Mouse (Mus musculus): Measurements from ENCODE around the gene Atf7ip. TPM values are rescaled to one million over a fixed set of nuclear protein-coding genes. Genes with fewer than 3 reads are reported as not detected.

Gene Atf7ip
- polyA plus RNA-seq, 1 experiment from 2014 or later: 37.7 TPM

- Histone ChIP-seq H3K4me1 (peaks cover 10% of the 10 kb centered on the region), H3K36me3 (no peaks in the 10 kb centered on the region), H3K4me3 (no peak overlapping the region), H3K9me3 (no peaks in the 10 kb centered on the region), H3K27ac (no peak overlapping the region), H3K27me3 (ENCODE audit: insufficient read depth, poor library complexity, severe bottlenecking) (no peaks in the 10 kb centered on the region)
- 88% methylated on average over 8 of the region's 8 CpGs for WGBS
- DNase-seq (ENCODE audit: low spot score): no peak
Observed at GRCm38 (mm10) chr6:136650664-136651063, 144.7 kb downstream of the Atf7ip start.

- Histone ChIP-seq H3K4me3 (no peak overlapping the region), H3K4me1 (0 out of 2 replicates have a peak, but pooled peaks cover 6% of the 10 kb centered on the region), H3K27me3 (ENCODE audit: insufficient read depth, poor library complexity, severe bottlenecking) (no peaks in the 10 kb centered on the region), H3K36me3 (no peaks in the 10 kb centered on the region), H3K27ac (no peak overlapping the region), H3K9me3 (no peaks in the 10 kb centered on the region)
- WGBS: 54% methylated on average over 5 of the region's 5 CpGs
- no peak for DNase-seq (ENCODE audit: low spot score)
Observed at GRCm38 (mm10) chr6:136653331-136653730, 147.4 kb downstream of the Atf7ip start.

DNA sequence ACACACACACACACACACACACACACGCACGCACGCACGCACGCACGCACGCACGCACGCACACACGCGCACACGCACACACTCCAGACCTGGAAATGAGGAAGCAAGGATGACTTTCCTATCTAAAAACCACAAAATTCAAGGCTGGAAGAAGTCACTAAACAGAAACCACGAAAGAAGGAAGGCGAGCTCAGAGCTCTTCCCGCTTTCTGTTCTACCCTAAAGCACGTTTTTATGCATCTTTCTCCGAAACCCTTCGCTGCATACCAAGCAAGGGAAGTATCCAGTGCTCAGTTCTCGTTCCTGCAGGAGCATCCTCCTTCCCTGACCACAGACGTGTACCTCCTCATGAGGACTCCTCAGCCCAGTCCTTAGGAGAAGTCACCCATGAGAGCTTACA lies 148.5 kb downstream of the Atf7ip start:
- no peak overlapping the region for H3K4me3 ChIP-seq
- no peak for DNase-seq (ENCODE audit: low spot score)
- 0 out of 2 replicates have a peak, but pooled peaks cover 6% of the 10 kb centered on the region for H3K4me1 ChIP-seq
- WGBS: 95% methylated on average over 20 of the region's 20 CpGs
- no peaks in the 10 kb centered on the region for H3K36me3 ChIP-seq
- H3K9me3 ChIP-seq: no peaks in the 10 kb centered on the region
- 0 out of 2 replicates have a peak, but pooled peaks cover 2% of the 10 kb centered on the region for H3K27me3 ChIP-seq (ENCODE audit: insufficient read depth, poor library complexity, severe bottlenecking)
- no peak overlapping the region for H3K27ac ChIP-seq

DNA sequence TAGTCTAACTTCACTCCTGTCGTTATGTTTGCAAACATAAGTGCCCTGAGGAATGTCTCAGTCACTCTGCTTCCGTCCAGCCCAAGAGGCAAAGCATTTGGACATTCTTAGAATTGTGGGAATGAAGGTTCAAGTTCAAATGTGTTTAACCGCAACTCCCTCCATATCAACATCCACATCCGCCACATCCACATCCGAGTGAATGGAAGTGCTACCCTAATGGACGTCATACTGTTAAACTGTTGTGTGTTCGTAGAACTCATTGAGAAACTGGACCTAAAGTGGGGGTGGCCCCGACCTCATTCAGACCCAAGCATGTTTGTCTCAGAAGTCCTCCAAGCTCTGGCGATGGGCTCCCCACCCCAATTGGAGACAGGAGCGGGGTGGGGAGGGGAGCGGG lies 149.8 kb downstream of the Atf7ip start:
- peaks cover 7% of the 10 kb centered on the region; the same call in 1 of the 2 replicates for H3K4me1 ChIP-seq
- no peaks in the 10 kb centered on the region for H3K36me3 ChIP-seq
- DNase-seq (ENCODE audit: low spot score): no peak
- H3K9me3 ChIP-seq: no peaks in the 10 kb centered on the region
- H3K4me3 ChIP-seq: 0 out of 2 replicates have a peak overlapping the region, but pooled peaks have one; percentile 28
- no peak overlapping the region for H3K27ac ChIP-seq
- 58% methylated on average over 11 of the region's 11 CpGs for WGBS
- H3K27me3 ChIP-seq (ENCODE audit: insufficient read depth, poor library complexity, severe bottlenecking): peaks cover 15% of the 10 kb centered on the region

DNA sequence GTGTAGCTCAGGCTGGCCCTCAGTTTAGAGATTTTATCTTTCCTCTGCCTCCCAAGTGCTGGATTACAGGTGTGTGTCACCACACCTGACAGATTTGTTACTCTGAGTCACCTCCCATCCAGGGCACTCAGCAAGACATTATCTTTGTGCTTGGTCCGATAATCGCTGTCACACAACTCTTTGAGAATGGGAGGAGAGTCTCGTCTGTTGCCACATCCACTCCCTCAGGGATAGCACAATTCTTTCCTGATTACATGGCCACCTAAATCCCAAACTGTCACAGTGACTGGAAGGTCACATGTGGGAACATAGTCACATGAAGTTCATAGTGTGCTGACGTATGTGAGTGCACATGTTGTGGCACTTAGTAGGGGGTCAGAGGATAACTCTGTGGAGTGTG lies 152.3 kb downstream of the Atf7ip start:
- Histone ChIP-seq H3K27ac (no peak overlapping the region), H3K27me3 (ENCODE audit: insufficient read depth, poor library complexity, severe bottlenecking) (peaks cover 38% of the 10 kb centered on the region), H3K36me3 (no peaks in the 10 kb centered on the region), H3K9me3 (no peaks in the 10 kb centered on the region), H3K4me3 (no peak overlapping the region), H3K4me1 (peaks cover 14% of the 10 kb centered on the region)
- no peak for DNase-seq (ENCODE audit: low spot score)
- 66% methylated on average over 4 of the region's 4 CpGs for WGBS

- DNase-seq (ENCODE audit: low spot score): no peak
- peaks cover 14% of the 10 kb centered on the region for H3K4me1 ChIP-seq
- H3K27ac ChIP-seq: no peak overlapping the region
- H3K27me3 ChIP-seq (ENCODE audit: insufficient read depth, poor library complexity, severe bottlenecking): peaks cover 47% of the 10 kb centered on the region
- no peaks in the 10 kb centered on the region for H3K36me3 ChIP-seq
- no peak overlapping the region for H3K4me3 ChIP-seq
- no peaks in the 10 kb centered on the region for H3K9me3 ChIP-seq
- WGBS: 87% methylated on average over 9 of the region's 9 CpGs
Observed at GRCm38 (mm10) chr6:136659226-136659625, 153.3 kb downstream of the Atf7ip start.

Other genes with a start within 250 kb of the Atf7ip start
- gene Gm8994, start 178.6 kb upstream of the Atf7ip start, polyA plus RNA-seq (2016; fragmentation: Nextera tagmentation; extraction: Ambion mirVana): not detected in 2 replicates
- gene E330021D16Rik, start 90.6 kb upstream of the Atf7ip start, polyA plus RNA-seq (2016; fragmentation: Nextera tagmentation; extraction: Ambion mirVana): 0.11 TPM in 1 of 2 replicates, not detected in the other
- gene Plbd1, start 155.8 kb downstream of the Atf7ip start, polyA plus RNA-seq (2016; fragmentation: Nextera tagmentation; extraction: Ambion mirVana): 3.1 and 6.0 TPM in 2 replicates

Measured in heart, embryonic 10.5 days (tissue).